Mouse (Mus musculus): ENCODE measurements around the gene Edrf1.

- no peak for TF ChIP-seq CTCF (conservative IDR thresholded peaks at IDR 0.05; ENCODE audit: insufficient read depth, insufficient read length, low read depth, low read length)
- TF ChIP-seq POLR2A (IDR thresholded peaks at IDR 0.05; ENCODE audit: low read depth, low read length), result no peak
Observed at GRCm38 (mm10) chr7:133627184-133627936, 10.0 kb upstream of the Edrf1 start.

Measured in kidney, adult 2 months (tissue).